Mouse (Mus musculus): Measurements from ENCODE around the gene Hcn3. TPM values are rescaled to one million over a fixed set of nuclear protein-coding genes. Genes with fewer than 3 reads are reported as not detected.

The Hcn3 gene
- total RNA-seq (2021), result under 1 TPM; 0.49 to 0.60 TPM
- long read RNA-seq, experiment 1, partial matches to known transcripts, result 0 of 1 reads
- long read RNA-seq, experiment 1, other reads (novel, unspliced or antisense), result 1 of 1 reads
- long read RNA-seq, experiment 2, result 0 reads

DNA sequence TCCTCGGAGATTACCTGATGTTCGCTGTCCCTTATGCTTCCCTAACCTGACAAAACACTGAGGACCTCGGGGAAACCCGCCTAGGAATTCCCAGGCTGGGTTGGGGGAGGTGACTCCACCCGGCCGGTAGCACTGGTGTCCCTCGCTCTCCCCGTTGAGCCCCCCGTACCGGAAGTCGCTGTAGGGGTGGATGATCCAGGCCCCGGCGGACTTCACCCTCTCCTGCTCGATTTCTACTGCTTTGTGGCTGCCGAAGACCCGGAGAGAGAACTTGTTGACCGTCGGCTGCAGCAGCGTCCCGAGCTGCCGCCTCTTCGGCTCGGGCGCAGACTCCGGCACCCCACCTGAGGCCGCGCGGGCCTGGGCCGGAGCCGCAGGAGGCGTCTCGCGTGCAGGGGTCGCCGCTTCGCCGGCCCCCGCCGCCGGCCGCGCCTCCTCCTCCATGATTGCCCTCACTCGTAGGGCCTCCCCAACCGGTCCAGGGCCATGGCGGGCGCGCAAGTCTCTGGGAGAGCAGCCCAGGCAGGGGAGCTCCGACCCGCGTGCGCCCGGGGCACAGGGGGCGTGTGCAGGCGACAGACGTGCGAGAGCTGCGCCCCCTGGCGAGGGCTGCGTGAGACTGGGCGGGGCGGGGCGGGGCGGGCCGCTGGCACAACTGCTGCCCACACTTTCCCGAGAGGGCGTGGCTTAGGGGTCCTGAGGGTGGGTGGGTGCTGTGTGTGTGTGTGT lies at the start of gene Hcn3:
Gene Hcn3, minus strand, starts transcription at position 581 of the 729 bp plus-strand sequence.
- intact Hi-C loops (cut with DNase I), result loop anchor here (5.0 kb wide), 2 partner anchors 42 to 67 kb away; partner anchors contain the start of gene Rusc1
- DNase-seq, result peak; percentile 62 to 74

DNA sequence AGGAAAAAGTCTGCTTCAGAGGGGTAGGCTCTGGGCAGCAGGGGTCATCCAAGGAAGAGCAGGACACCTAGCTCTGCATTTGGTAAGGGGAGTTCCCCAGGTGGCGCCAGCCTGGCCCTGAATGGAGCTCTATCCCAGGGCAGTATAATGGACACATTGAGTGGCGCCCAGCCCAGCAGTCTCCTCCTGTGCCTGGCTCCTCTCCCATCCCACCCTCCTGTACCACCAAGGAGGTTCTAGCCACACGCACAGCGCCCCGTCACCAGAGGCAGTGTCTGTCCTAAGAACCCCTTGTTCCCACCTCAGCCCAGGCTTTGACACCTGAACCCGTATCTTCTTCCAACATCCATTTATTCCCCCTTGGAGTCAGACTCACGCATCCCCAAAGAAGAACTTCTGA lies 49.7 kb upstream of the Hcn3 start:
- DNase-seq, result no peak
- intact Hi-C loops (cut with DNase I), result no loop called here

DNA sequence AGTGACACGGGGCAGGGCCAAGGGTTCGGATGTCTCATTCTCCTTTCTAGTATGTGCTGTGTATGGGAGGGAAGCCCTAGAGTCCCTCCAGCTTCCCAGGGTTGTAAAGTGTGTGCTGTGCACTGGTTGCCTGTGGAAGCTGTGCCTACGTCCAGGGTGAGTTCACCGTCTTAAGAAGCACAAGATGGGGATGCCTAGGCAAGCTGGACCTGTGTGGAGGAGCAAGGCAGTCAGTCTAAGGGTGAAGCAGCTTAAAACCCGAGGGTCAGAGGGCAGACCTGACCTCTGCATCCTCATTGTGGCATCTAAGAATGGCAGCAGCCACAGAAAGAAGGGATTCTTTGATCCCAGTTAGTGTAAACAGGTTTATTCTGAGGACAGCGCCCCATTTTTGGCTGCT lies 48.7 kb upstream of the Hcn3 start:
- intact Hi-C loops (cut with DNase I), result no loop called here

DNA sequence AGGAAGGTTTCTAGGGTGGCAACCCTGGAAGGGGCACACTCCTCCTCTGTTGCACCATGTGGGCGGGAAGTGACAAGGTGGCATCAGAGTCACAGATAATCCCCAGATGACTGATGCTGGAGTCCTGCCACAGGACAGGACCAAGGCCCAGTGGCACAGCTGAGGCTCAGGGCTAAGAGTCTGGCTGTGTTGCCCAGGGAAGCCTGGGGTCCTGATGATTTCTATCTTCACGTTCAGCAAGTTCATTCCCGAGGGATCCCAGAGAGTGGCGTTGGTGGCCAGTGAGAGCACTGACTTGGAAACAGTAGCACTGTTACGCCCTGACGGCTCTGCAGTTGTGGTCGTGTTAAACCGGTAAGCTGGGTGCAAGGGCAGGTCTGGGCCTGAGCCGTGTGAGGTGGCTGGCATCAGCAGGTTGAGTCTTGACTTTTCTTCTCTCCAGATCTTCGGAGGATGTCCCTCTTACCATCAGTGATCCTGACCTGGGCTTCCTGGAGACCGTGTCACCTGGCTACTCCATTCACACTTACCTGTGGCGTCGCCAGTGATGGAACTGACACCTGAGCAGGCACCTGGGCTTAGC lies 48.2 kb upstream of the Hcn3 start:
- intact Hi-C loops (cut with DNase I), result no loop called here
- DNase-seq, result no peak

More for the DNA sequence above, 48.7 kb upstream of the Hcn3 start:
- no peak for DNase-seq

DNA sequence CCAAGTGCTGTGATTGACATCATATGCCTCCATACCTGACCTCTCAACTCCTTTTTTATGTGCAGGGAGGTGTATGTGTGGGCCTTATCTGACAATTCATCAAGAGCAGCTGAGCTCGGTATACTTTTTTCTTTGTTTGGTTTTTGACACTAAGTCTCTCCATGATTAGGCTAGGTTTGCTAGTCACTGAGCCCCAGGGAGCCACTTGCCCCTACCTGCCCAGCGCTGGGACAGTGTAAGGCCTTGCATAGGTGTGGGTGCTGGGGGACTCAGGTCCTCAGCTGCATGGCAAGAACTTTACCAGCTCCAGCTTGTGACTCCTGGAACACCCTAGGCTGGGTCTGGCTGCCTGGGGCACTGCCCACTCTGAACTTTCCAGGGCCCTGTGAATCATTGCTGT lies 46.7 kb upstream of the Hcn3 start:
- intact Hi-C loops (cut with DNase I), result no loop called here

DNA sequence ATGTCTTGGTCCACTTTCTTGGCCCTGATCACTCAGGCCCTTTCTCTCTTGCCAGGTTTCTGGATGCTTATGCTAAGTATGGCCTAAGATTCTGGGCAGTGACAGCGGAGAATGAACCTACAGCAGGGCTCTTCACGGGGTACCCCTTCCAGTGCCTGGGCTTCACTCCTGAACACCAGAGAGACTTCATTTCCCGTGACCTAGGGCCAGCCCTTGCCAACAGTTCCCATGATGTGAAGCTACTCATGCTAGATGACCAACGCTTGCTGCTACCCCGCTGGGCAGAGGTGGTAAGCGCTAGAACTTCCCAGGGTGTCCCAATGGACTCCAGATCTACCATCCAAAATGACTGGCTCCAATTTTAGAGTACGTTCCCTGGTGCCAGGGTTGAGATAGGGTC lies 46.1 kb upstream of the Hcn3 start:
- no peak for DNase-seq
- intact Hi-C loops (cut with DNase I), result no loop called here

More for the DNA sequence above, 46.7 kb upstream of the Hcn3 start:
- no peak for DNase-seq

DNA sequence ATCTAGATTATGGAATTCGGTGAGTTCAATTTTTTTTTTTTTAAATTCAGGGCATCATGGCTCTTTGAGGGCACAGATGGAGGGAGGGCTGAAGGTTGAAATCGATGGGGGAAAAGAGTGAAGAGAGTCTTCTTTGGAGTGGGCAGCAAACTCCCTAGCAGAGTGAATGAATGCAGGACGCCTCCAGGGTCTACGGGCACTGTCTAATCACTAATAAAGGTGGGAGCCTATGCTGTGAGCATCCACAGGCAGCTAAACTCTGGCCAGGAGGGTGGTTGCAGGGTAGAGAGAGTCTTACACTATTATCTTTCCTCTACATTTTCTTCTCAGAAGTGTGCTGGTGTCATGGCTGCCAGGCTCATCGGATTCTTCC lies 43.1 kb upstream of the Hcn3 start:
- intact Hi-C loops (cut with DNase I), result no loop called here
- no peak for DNase-seq

DNA sequence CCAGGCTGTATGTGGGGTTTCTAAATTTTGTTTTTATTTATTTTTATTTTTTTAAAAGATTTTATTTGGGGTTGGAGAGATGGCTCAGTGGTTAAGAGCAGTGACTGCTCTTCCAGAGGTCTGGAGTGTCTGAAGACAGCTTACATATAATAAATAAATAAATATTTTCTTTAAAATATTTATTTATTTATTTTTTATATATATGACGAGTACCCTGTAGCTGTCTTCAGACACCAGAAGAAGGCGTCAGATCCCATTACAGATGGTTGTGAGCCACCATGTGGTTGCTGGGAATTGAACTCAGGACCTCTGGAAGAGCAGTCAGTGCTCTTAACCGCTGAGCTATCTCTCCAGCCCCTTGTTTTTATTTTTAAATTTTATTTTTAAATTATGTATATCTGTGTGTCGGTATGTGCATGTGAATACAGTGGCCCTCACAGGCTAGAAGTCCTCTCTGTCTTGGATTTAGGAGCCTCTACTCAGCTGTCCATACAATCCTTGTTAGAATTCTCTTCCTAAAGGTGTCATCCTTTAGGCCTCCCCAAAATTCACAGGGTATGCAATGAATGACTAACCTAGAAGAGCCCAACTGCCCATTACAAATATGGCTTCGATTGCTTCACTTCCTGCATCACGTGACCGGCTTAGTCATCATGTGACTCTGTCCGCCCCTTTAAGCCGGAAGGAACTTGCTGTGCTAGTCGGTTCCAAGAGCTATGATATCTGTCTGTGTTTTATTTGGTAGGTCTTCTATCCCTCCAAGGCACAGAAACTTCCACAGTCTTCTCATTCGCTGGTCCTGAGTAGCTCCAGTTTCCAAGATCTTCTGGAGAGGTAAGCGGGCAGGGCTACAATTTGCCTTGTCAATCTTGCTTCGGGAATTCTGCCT lies 42.5 kb upstream of the Hcn3 start, which contains the start of gene Gba:
Gene Gba, plus strand, starts transcription at position 676 of the 889 bp plus-strand sequence.
- peak; percentile 82 to 88 for DNase-seq
- intact Hi-C loops (cut with DNase I), result no loop called here

DNA sequence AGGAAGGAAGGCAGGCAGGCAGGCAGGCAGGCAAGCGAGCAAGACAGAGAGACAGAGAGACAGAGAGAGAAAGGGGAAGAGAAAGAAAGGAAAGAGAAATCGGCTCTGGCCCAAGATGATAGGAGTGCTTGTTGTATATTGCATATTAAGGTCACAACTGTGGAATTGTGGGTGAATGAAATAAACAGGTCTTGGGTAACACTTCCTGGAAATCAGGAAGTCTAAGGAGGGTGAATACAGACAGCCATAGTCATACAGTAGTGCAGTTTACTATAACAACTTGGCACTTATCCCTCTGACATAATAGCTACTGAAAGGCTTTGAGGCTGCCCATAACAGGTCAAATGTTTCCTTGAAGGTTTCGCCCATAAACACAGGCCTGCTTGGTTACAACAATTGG lies 39.8 kb upstream of the Hcn3 start:
- intact Hi-C loops (cut with DNase I), result no loop called here
- no peak for DNase-seq

DNA sequence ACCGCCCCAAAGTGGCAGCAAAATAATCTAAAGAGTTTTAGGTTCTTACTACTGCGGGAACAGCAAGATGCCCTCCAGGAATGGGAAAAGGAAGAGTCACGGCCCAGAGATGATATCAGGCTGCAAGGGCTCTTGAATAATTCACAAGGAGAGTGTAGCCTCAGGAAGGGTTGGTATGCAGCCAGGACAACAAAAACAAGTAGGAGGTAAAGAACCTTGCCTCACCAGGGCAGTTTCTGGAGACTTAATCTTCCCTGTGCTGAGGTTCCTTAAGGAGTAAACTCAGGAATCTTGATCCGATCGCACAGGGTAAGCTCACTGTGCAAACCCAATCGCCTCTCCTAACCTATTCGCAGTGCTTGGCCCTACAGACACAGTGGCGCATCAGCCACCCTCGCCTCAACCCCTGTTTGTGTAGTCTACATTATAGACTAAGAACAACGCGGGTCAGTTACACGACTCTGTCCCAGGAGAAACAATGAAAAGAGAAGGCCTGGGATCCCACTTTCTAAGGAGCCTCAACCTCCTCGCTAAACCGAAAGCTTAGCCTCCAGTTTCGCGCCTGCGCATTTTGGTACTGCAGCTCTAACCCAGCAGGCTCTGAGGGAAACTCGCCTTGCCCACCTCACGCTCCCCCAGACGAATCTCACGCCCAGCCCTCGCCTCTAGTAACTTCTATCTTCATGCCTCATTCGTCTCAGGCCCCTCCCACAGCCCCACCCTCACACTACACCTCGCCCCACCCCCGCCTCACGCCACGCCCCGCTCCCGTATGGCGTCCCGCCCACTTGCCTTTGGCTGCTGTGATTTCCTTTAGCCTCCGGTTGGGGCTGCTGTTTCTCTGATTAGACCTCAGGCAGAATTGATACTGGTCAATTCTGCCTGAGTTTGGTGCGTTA lies 36.2 kb upstream of the Hcn3 start:
- intact Hi-C loops (cut with DNase I), result loop anchor here (2.0 kb wide), 1 partner anchor 21 kb away; no protein-coding TSS in a partner anchor
- DNase-seq, result peak; percentile 88 to 90

DNA sequence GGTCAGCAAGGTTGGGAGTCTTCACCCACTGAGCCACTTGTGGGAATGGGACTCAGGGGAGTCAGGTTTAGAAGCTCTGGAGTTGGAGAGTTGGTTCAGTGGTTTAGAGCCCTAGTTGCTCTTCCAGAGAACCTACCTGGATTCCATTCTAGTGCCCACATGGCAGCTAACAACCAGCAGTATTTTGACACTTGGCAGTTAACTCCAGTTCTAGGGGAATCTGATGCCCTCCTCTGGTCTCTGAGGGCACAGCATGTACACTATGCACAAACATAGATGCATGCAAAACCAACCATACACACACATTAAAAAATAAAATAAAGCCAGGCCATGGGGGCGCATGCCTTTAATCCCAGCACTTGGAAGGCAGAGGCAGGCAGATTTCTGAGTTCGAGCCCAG lies 33.9 kb upstream of the Hcn3 start:
- intact Hi-C loops (cut with DNase I), result no loop called here
- no peak for DNase-seq

DNA sequence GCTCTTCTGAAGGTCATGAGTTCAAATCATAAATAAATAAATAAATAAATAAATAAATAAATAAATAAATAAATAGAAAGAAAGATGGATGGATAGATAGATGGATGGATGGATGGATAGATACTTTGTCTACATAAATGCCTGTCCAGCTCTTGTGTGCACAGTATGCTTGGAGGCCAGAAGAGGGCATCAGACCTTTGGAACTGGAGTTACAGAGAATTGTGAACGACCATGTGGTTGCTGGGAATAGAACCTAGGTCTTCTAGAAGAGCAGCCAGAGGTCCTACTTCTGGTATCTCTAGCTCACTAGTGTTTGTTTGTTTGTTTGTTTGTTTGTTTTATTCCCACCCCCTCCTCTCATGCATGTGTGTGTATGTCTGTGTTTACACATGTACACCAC lies 33.4 kb upstream of the Hcn3 start:
- intact Hi-C loops (cut with DNase I), result no loop called here
- DNase-seq, result no peak

DNA sequence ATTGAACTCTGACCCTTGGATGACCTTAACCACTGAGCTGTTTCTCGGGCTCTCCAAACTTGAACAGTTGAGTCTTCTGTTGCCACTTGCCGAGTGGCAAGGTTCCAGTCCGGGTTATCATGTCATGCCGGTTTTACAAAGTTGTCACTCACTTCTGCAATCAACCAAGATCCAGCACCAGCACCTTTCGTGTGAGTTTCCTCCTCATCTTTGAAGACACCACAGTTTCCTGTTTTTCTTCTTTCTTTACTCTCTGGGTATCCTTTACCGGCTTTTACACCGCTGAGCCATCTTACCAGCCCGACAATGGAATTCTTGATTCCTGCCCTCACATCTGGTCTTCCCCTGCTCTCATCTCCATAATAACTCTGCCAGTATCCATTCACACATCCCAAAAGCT lies 30.4 kb upstream of the Hcn3 start:
- intact Hi-C loops (cut with DNase I), result no loop called here
- no peak for DNase-seq

DNA sequence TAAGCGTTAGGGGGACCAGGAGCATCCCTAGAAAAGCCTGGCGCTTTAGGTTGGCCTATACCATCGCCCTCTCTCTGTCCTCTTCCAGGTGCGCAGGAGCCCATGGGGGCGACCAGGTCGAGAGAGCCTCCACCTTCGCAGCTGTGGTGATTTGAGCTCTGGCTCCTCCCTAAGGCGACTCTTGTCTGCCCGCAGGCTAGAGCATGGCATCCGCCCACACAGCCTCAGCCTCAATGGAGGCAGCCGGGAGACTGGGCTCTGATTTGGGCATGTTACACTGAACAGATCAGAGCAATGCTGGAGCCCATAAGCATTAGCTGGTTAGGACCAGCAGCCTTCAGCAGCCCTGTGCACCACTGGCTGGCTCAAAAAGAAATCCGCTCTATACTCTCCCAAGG lies 28.5 kb upstream of the Hcn3 start:
- intact Hi-C loops (cut with DNase I), result no loop called here
- DNase-seq, result no peak

DNA sequence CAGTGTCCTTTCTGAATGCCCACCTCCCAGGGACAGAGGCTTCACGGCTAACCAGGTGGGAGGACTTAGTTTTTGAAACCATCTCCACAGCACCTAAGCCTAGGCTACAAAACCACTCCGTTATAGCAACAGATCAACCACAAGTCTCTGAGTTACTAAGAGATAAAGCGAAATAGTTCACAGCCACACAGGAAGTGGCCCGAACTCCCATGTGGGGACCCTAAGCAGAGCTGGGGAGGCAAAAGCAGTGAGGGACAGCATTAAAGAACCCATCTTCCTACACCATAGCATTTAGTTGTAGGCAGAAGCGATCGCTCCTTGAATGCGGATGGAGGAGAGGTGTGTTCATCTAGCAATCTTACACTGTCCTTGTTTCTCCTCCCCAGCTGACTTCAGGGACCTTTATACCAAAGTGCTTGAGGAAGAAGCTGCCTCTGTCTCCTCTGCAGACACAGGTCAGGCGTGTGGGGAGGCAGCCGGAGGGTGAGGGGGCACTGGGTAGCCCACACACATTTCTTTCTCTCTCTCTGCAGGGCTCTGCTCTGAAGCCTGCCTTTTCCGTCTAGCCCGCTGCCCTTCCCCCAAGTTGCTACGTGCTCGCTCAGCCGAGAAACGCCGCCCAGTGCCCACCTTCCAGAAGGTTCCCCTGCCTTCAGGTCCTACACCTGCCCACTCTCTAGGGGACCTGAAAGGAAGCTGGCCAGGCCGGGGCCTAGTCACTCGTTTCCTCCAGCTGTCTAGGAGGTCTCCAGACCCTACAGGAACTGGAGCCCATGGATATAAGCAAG lies 27.9 kb upstream of the Hcn3 start:
- intact Hi-C loops (cut with DNase I), result no loop called here
- DNase-seq, result no peak

DNA sequence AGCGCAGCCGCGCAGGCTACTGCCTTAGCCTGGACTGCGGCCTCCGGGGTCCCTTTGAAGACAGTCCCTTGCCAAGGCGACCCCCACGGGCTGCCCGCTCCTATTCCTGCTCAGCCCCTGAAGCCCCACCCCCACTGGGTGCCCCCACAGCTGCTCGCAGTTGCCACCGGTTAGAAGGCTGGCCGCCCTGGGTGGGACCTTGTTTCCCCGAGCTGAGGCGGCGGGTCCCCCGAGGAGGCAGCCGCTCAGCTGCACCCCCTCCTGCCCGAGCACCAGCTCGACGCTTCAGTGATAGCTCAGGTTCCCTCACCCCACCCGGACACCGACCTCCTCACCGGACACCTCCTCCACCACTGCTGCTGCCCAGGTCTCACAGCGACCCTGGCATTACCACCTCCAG lies 27.2 kb upstream of the Hcn3 start:
- no peak for DNase-seq
- intact Hi-C loops (cut with DNase I), result no loop called here

DNA sequence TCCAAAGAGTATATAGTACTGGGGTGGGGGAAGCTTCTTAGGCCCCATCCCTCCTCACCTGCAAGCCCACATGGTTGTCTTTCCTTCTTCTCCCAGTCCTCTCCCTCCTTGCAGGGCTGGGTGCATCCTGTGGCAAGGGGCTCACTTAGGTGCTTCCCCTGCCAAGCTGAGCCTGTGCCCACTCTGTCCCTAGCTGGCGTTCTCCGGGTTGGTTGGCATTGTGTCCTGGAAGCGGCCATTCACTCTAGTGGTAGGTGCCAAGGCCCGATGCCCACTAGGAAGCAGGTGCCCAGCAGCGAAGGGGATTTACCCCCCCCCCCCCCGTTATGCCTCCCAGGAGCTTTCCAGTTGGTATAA lies 23.9 kb upstream of the Hcn3 start:
- intact Hi-C loops (cut with DNase I), result no loop called here
- no peak for DNase-seq

DNA sequence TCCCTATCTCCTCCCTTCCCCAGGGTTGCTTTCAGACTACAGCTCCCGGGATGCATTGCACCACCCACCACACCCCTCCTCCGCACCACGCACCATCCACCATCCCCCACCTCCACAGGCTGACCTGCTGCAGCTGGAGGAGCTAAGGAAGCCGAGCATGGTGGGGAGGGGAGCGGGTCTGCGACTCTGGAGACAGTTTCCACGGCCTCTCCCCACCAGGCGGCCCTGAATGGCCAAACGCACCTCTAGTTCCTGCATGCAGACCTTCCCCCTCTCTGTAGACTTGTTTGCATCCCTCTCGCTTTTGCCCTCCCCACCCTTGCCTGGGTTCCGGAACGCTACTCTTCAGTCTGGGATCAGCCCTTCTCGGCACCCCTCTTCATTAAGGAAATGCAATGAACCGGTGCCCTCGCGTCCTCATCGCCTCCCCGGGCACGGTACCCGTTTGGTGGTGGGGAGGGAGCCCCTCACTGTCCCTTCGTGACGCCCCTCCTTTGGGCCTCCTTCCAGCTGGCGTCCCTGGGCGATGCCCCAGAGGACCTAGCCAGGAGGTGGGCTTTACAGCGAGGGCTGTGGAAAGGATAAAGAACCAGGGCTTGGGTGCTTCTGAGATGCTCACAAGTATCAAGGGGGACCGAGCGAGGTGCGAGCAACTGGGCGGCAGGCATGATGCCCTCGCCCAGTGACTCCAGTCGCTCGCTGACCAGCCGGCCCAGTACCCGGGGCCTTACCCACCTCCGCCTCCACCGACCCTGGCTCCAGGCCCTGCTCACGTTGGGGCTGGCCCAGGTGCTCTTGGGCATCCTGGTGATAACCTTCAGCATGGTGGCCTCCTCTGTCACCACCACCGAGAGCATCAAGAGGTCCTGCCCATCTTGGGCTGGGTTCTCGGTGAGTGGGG lies 23.3 kb upstream of the Hcn3 start, which contains the start of gene Fam189b:
Gene Fam189b, plus strand, starts transcription at position 86 of the 901 bp plus-strand sequence.
- DNase-seq, result peak; percentile 81 to 82
- intact Hi-C loops (cut with DNase I), result no loop called here
